Mouse (Mus musculus) heart, embryonic 14.5 days (tissue): Measurements from ENCODE around the gene Slc29a3. TPM values are rescaled to one million over a fixed set of nuclear protein-coding genes. Genes with fewer than 3 reads are reported as not detected.

Experiments used
- ATAC-seq: fragments of 200-750 bp; cut with Nextera tagmentation; 2 replicates; pipeline ENCODE4 v1.8.0; 2017; ENCODE audit warnings: low read depth, moderate TSS enrichment; ENCODE audit not compliant: insufficient number of reproducible peaks, insufficient read depth, low FRiP score
- H3K27ac ChIP-seq, 2 experiments: fragments of 200-500 bp in 1 of 2; fragments of 300-500 bp in 1 of 2; sonication (generic) in 1 of 2; replicated peaks in 1 of 2; 2 replicates each; pipeline ENCODE4 v1.5.1; 2012 to 2014; ENCODE audit warnings: low read depth in 2 of 2, low read length in 2 of 2, control low read depth in 1 of 2, mild to moderate bottlenecking in 1 of 2, mixed read lengths in 1 of 2; ENCODE audit not compliant: control insufficient read depth in 1 of 2, insufficient read depth in 1 of 2
- H3K27me3 ChIP-seq: fragments of 300-500 bp; sonication (generic); 2 replicates; pipeline ENCODE4 v1.6.1; 2014; ENCODE audit warnings: mild to moderate bottlenecking, low read length, control low read depth; ENCODE audit not compliant: control insufficient read depth, insufficient read depth
- H3K36me3 ChIP-seq: fragments of 300-500 bp; sonication (generic); 2 replicates; pipeline ENCODE4 v1.6.1; 2014; ENCODE audit warnings: mild to moderate bottlenecking, control low read depth, low read length, mixed read lengths; ENCODE audit not compliant: control insufficient read depth, insufficient read depth
- H3K4me1 ChIP-seq, 2 experiments: fragments of 200-500 bp in 1 of 2; fragments of 300-500 bp in 1 of 2; sonication (generic) in 1 of 2; 2 replicates each; pipeline ENCODE4 v1.6.1; 2012 to 2014; ENCODE audit warnings: low read length in 2 of 2, control low read depth in 1 of 2, mixed read lengths in 1 of 2; ENCODE audit not compliant: control insufficient read depth in 2 of 2, insufficient read depth in 2 of 2
- H3K4me2 ChIP-seq: fragments of 300-500 bp; sonication (generic); 2 replicates; pipeline ENCODE4 v1.6.1; 2014; ENCODE audit warnings: mild to moderate bottlenecking, low read length
- H3K4me3 ChIP-seq, 2 experiments: fragments of 200-500 bp in 1 of 2; fragments of 300-500 bp in 1 of 2; sonication (generic) in 1 of 2; 2 replicates each; pipeline ENCODE4 v1.5.1; 2012 to 2014; ENCODE audit warnings: low read length in 2 of 2, mild to moderate bottlenecking in 2 of 2, control low read depth in 1 of 2, low read depth in 1 of 2, moderate library complexity in 1 of 2; ENCODE audit not compliant: control insufficient read depth in 1 of 2, insufficient read depth in 1 of 2
- H3K9ac ChIP-seq: fragments of 300-500 bp; sonication (generic); 2 replicates; pipeline ENCODE4 v1.6.1; 2014; ENCODE audit warnings: mild to moderate bottlenecking, low read length
- H3K9me3 ChIP-seq: fragments of 300-500 bp; sonication (generic); 2 replicates; pipeline ENCODE4 v1.6.1; 2016; ENCODE audit warnings: low read length, control low read depth; ENCODE audit not compliant: control insufficient read depth
- WGBS: fragments of 180-500 bp; shearing (Covaris S2); extraction: QIAGEN DNeasy Blood & Tissue Kit; methylation state at CpG from one replicate; pipeline ENCODE4 v1.1.7; 2014; 5-methylcytosine and 5-hydroxymethylcytosine counted together
- polyA plus RNA-seq: library from polyadenylated mRNA; unstranded; fragments of >200 nt; fragmentation: Nextera tagmentation; extraction: Ambion mirVana; gene quantifications from 2 replicates; pipeline ENCODE4 v1.2.1, GENCODE M21; 2014

The Slc29a3 gene
- polyA plus RNA-seq, 1 experiment from 2014 or later: 4.4 TPM

DNA sequence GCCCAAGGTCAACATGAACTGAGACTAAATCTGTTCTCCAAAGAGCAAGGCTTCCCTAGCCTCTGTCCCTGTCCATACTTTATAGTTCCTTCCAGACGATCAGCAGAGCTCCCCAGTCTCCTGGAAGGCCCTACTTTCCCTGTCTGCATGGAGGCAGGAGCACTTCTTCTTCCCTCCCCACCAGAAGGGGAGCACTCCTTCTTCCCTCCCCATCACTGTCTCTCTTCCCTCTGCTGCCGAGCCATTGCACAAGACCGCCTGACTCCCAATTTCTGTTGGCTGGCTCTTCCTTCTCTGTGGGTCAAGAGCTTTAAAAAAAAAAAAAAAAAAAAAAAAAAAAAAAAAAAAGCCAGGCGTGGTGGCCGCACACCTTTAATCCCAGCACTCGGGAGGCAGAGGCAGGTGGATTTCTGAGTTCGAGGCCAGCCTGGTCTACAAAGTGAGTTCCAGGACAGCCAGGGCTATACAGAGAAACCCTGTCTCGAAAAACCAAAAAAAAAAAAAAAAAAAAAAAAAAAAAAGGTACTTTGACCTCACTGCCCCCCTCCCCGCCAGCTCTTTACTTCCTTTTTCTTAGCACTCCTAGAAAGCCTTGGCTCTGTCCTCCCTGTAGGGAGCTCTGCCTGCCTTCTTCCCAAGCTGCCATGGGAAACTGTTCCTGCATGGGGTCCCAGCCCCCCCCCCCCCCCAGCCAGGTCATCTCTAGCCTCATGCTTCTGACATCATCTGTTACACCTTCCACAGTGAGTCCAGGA lies 14.5 kb downstream of the Slc29a3 start:
- Histone ChIP-seq H3K9ac (no peak overlapping the region), H3K27me3 (no peaks in the 10 kb centered on the region), H3K4me1 (peaks cover 3 to 11% of the 10 kb centered on the region in 2 experiments; a peak in 2 of 4 replicates), H3K4me2 (no peak overlapping the region), H3K4me3 (no peak overlapping the region), H3K36me3 (no peaks in the 10 kb centered on the region), H3K27ac (no peak overlapping the region), H3K9me3 (no peaks in the 10 kb centered on the region)
- WGBS: 71% methylated on average over 4 of the region's 9 CpGs
- ATAC-seq: no peak

DNA sequence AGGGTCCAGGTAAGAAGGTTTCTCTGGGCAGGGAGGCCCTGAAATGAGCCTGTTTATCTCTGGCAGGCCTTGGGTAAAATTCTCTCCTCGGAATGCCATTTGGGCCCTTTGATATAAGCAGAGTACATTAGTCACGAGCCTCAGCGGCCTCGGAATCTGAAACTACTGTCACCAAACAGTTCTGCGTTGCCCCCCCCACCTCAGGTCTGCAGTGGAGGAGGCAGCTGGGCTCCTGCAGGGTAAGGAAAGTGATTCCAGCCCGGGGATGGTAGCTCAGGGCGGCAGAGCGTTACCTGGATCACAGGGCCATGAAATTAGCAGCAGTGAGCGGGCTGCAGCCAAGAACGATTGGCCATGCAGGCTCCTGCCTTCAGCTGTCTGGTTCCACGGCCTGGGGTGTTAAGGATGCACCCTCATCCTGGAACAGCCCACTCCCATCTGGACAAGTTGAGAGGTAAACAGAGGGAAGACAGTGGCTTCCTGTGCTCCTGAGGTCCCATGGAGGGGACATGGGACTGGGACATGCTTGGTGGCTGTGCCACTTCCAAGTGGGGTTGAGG lies 15.3 kb downstream of the Slc29a3 start:
- no peak overlapping the region for H3K4me2 ChIP-seq

DNA sequence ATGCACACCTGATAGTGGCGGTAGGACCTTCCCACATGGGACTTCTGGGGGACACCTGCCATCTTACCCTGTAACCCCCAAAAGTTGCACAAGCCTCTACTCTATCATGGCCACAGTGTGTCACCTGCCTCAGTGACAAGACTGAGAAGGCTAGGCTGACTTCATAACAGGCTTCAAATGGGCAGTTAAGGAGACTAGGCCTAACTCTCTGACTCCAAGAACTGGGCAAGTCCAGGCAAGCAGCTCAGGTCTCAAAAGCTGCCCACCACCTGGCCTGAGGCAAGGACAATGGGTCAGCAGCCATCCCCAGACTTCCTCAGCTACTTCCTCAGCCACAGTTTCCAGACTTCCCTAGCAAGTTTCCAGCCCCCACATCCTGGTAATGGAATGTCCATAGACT lies 16.9 kb downstream of the Slc29a3 start:
- H3K4me1 ChIP-seq: peaks cover 3 to 11% of the 10 kb centered on the region in 2 experiments; a peak in 2 of 4 replicates
- H3K9ac ChIP-seq: no peak overlapping the region
- H3K27me3 ChIP-seq: no peaks in the 10 kb centered on the region
- H3K36me3 ChIP-seq: no peaks in the 10 kb centered on the region
- ATAC-seq: no peak
- H3K9me3 ChIP-seq: no peaks in the 10 kb centered on the region
- H3K4me3 ChIP-seq: no peak overlapping the region
- no peak overlapping the region for H3K4me2 ChIP-seq
- 100% methylated on average over 1 of the region's 1 CpGs for WGBS
- H3K27ac ChIP-seq: no peak overlapping the region

More for the DNA sequence above, 15.3 kb downstream of the Slc29a3 start:
- H3K9me3 ChIP-seq: no peaks in the 10 kb centered on the region
- no peaks in the 10 kb centered on the region for H3K27me3 ChIP-seq
- no peaks in the 10 kb centered on the region for H3K36me3 ChIP-seq
- WGBS: 54% methylated on average over 11 of the region's 11 CpGs
- peaks cover 3 to 11% of the 10 kb centered on the region in 2 experiments; a peak in 2 of 4 replicates for H3K4me1 ChIP-seq
- no peak for ATAC-seq
- no peak overlapping the region for H3K9ac ChIP-seq
- H3K4me3 ChIP-seq: no peak overlapping the region
- H3K27ac ChIP-seq: no peak overlapping the region

DNA sequence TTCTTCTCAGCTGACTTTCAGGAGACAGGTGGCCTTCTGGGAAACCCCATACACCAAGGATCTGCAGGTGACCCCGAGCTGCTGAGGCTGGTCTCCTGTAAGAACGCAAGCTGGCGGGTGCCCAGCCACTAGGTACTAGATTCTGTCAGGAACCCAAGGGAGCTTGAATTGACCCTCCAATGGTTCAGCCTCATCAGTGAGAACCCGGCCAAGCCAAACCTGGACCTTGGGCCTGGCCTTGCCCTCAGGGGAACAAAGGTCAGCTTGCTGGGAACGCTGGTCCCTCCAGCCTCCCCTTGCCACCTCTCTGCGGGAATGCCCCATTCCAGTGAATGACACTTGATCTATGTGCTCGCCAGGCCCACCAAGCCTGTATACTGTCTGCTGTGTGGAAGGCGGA lies 19.1 kb downstream of the Slc29a3 start:
- no peaks in the 10 kb centered on the region for H3K36me3 ChIP-seq
- H3K27me3 ChIP-seq: no peaks in the 10 kb centered on the region
- H3K4me3 ChIP-seq: no peak overlapping the region
- no peaks in the 10 kb centered on the region for H3K9me3 ChIP-seq
- no peak overlapping the region for H3K4me2 ChIP-seq
- 85% methylated on average over 8 of the region's 8 CpGs for WGBS
- H3K9ac ChIP-seq: no peak overlapping the region
- no peak for ATAC-seq
- peaks cover 3 to 11% of the 10 kb centered on the region in 2 experiments; a peak in 2 of 4 replicates for H3K4me1 ChIP-seq
- no peak overlapping the region for H3K27ac ChIP-seq

DNA sequence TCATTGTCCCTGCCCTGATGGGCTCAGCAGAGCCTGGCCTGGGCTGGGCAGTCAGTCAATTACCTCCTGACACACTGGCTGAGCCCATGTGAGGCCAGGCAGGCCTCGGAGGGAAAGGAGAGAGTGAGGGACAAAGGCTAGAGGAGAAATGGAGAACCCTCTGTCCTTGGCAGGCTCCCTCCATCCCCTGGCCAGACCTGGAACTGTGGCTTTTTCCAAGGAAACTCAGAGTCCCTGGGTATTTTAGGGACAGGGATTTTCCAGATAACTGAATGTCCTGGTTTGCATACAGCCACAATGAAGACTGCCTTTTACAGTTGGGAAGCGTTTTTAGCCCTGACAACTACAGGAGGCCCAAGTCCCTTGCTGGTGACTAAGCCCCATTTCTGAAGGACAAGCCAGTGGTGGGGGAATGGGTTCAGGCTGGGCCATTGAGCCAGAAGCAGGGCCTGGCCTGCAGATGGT lies 20.2 kb downstream of the Slc29a3 start:
- no peak for ATAC-seq
- H3K27me3 ChIP-seq: no peaks in the 10 kb centered on the region
- no peak overlapping the region for H3K4me2 ChIP-seq
- H3K9me3 ChIP-seq: no peaks in the 10 kb centered on the region
- no peak overlapping the region for H3K4me3 ChIP-seq
- WGBS: 46% methylated on average over 2 of the region's 2 CpGs
- H3K27ac ChIP-seq: no peak overlapping the region
- peaks cover under 1 to 9% of the 10 kb centered on the region in 2 experiments; a peak in 2 of 4 replicates for H3K4me1 ChIP-seq
- H3K36me3 ChIP-seq: no peaks in the 10 kb centered on the region
- no peak overlapping the region for H3K9ac ChIP-seq

DNA sequence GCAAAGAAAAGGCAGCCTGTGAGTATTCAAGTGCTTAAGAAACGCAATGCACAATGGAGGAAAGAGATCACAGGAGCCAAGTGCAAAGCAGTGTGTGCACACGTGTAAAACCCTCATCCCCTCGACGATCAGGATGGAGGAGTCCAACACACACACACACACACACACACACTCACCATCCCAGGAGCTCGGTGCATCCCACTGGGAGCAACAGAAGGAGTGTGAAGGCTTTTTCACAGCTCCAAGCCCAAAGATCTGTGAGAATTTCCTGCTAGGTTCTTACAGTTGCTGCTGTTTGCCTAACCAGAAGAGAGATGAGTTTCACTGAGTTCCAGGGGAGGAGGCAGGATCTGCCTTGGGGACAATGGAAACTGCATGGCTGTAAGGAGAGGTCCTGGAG lies 20.9 kb downstream of the Slc29a3 start:
- ATAC-seq: no peak
- Histone ChIP-seq H3K9me3 (no peaks in the 10 kb centered on the region), H3K36me3 (no peaks in the 10 kb centered on the region), H3K9ac (no peak overlapping the region), H3K4me1 (peaks cover 0 to 2% of the 10 kb centered on the region in 2 experiments; a peak in 1 of 4 replicates), H3K4me2 (no peak overlapping the region), H3K4me3 (no peak overlapping the region), H3K27me3 (no peaks in the 10 kb centered on the region), H3K27ac (no peak overlapping the region)
- WGBS: 36% methylated on average over 5 of the region's 5 CpGs

DNA sequence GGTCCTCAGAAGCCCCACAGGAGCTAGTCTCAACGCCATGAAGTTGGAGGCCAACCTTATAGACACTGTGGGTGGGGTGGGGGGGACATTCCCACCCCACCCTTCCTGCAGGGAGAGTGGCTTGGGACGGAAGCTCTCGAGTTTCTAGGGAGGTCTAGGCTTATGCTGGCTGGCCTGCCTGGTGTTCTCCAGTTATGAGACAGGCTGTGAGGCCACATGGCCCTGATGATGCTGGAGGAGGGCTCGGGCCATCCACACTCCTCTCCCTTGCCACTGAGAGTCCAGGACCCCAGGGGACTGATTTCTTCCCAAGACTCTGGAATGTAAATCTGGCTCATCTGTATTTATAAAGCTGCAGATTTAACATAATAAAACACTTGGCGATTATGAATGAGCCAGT lies 25.3 kb downstream of the Slc29a3 start:
- H3K27ac ChIP-seq: no peak overlapping the region
- H3K9ac ChIP-seq: no peak overlapping the region
- H3K4me2 ChIP-seq: no peak overlapping the region
- H3K9me3 ChIP-seq: no peaks in the 10 kb centered on the region
- no peaks in the 10 kb centered on the region for H3K4me1 ChIP-seq
- H3K4me3 ChIP-seq: no peak overlapping the region
- H3K27me3 ChIP-seq: no peaks in the 10 kb centered on the region
- H3K36me3 ChIP-seq: peaks cover 5% of the 10 kb centered on the region; the same call in 1 of the 2 replicates
- WGBS: 32% methylated on average over 5 of the region's 5 CpGs
- ATAC-seq: no peak
